ENCODE assay signal across 17 mouse cellular contexts in genomic region chr1:170366981-170367700, GRCm38 (mm10). TPM values are rescaled to one million over a fixed set of nuclear protein-coding genes. Genes with fewer than 3 reads are reported as not detected.
DNase-seq lines count a peak whose midpoint lies in the region; ATAC-seq lines count a peak whose summit lies in the region.
"Had no signal": no experiment of that assay in that cellular context is flagged by ENCODE, and none has a peak within 500 bp of the region (broad histone marks: within the 10 kb centered on the region; RNA-seq: fewer than 3 reads in every experiment).

No protein-coding gene starts in this region.

- no peaks in the 10 kb centered on the region for H3K27me3 ChIP-seq in embryonic facial prominence, embryonic 14.5 days (replicated peaks; ENCODE audit: control insufficient read depth, insufficient read depth, low read length)
- no peaks in the 10 kb centered on the region for H3K27me3 ChIP-seq in embryonic facial prominence, embryonic 10.5 days (replicated peaks; ENCODE audit: low read depth, poor library complexity, severe bottlenecking)
- no peaks in the 10 kb centered on the region for H3K27me3 ChIP-seq in forebrain, embryonic 14.5 days (replicated peaks; ENCODE audit: control insufficient read depth, insufficient read depth, low read length)
- H3K27me3 ChIP-seq in neural tube, embryonic 15.5 days (replicated peaks): no peaks in the 10 kb centered on the region
- H3K27me3 ChIP-seq: embryonic facial prominence, embryonic 15.5 days; heart, embryonic 15.5 days; liver, embryonic 15.5 days; megakaryocyte, embryonic 14.5 days had no signal

- no peaks in the 10 kb centered on the region for H3K4me1 ChIP-seq in embryonic facial prominence, embryonic 14.5 days (ENCODE audit: control insufficient read depth, insufficient read depth, low read length)
- no peaks in the 10 kb centered on the region for H3K4me1 ChIP-seq in embryonic facial prominence, embryonic 10.5 days
- peaks cover 9% of the 10 kb centered on the region; the same call in 1 of the 2 replicates for H3K4me1 ChIP-seq in forebrain, embryonic 14.5 days (ENCODE audit: control insufficient read depth, insufficient read depth, low read length)
- H3K4me1 ChIP-seq in neural tube, embryonic 15.5 days: no peaks in the 10 kb centered on the region
- H3K4me1 ChIP-seq: embryonic facial prominence, embryonic 15.5 days; limb, embryonic 10.5 days; liver, embryonic 15.5 days had no signal

- H3K27ac ChIP-seq in embryonic facial prominence, embryonic 14.5 days (replicated peaks; ENCODE audit: low read depth, low read length): no peak overlapping the region
- H3K27ac ChIP-seq in embryonic facial prominence, embryonic 10.5 days (replicated peaks): no peak overlapping the region
- H3K27ac ChIP-seq in forebrain, embryonic 14.5 days (ENCODE audit: low read depth, low read length): peak overlapping the region; percentile 84
- no peak overlapping the region for H3K27ac ChIP-seq in neural tube, embryonic 15.5 days (replicated peaks)
- H3K27ac ChIP-seq: embryonic facial prominence, embryonic 15.5 days; heart, embryonic 15.5 days; limb, embryonic 10.5 days; liver, embryonic 15.5 days had no signal

- no peak overlapping the region for H3K9ac ChIP-seq in embryonic facial prominence, embryonic 14.5 days (ENCODE audit: low read depth, low read length)
- no peak overlapping the region for H3K9ac ChIP-seq in forebrain, embryonic 14.5 days (ENCODE audit: low read length)
- no peak overlapping the region for H3K9ac ChIP-seq in neural tube, embryonic 15.5 days (replicated peaks)
- H3K9ac ChIP-seq: embryonic facial prominence, embryonic 15.5 days; heart, embryonic 15.5 days; liver, embryonic 15.5 days had no signal

- no peak overlapping the region for H3K4me2 ChIP-seq in embryonic facial prominence, embryonic 14.5 days (ENCODE audit: low read depth, low read length)
- 0 out of 2 replicates have a peak overlapping the region, but pooled peaks have one; percentile 2 for H3K4me2 ChIP-seq in forebrain, embryonic 14.5 days (ENCODE audit: low read length)
- no peak overlapping the region for H3K4me2 ChIP-seq in neural tube, embryonic 15.5 days
- H3K4me2 ChIP-seq: embryonic facial prominence, embryonic 15.5 days; heart, embryonic 15.5 days; liver, embryonic 15.5 days had no signal

- H3K9me3 ChIP-seq in embryonic facial prominence, embryonic 14.5 days (ENCODE audit: control insufficient read depth, low read length): no peaks in the 10 kb centered on the region
- no peaks in the 10 kb centered on the region for H3K9me3 ChIP-seq in embryonic facial prominence, embryonic 10.5 days
- no peaks in the 10 kb centered on the region for H3K9me3 ChIP-seq in forebrain, embryonic 14.5 days (replicated peaks; ENCODE audit: control insufficient read depth, low read length)
- no peaks in the 10 kb centered on the region for H3K9me3 ChIP-seq in neural tube, embryonic 15.5 days (replicated peaks)
- H3K9me3 ChIP-seq: embryonic facial prominence, embryonic 15.5 days; heart, embryonic 15.5 days; limb, embryonic 10.5 days; liver, embryonic 15.5 days; megakaryocyte, embryonic 14.5 days had no signal

- H3K4me3 ChIP-seq in embryonic facial prominence, embryonic 14.5 days (ENCODE audit: low read depth, low read length): no peak overlapping the region
- H3K4me3 ChIP-seq in embryonic facial prominence, embryonic 10.5 days: no peak overlapping the region
- no peak overlapping the region for H3K4me3 ChIP-seq in forebrain, embryonic 14.5 days (ENCODE audit: low read depth, low read length)
- H3K4me3 ChIP-seq in neural tube, embryonic 15.5 days (replicated peaks): no peak overlapping the region
- H3K4me3 ChIP-seq: embryonic facial prominence, embryonic 15.5 days; heart, embryonic 15.5 days; limb, embryonic 10.5 days; liver, embryonic 15.5 days; megakaryocyte, embryonic 14.5 days had no signal

- H3K36me3 ChIP-seq in embryonic facial prominence, embryonic 14.5 days (ENCODE audit: control insufficient read depth, insufficient read depth, low read length): no peaks in the 10 kb centered on the region
- no peaks in the 10 kb centered on the region for H3K36me3 ChIP-seq in embryonic facial prominence, embryonic 10.5 days (replicated peaks)
- H3K36me3 ChIP-seq in forebrain, embryonic 14.5 days (ENCODE audit: control insufficient read depth, insufficient read depth, low read length): no peaks in the 10 kb centered on the region
- no peaks in the 10 kb centered on the region for H3K36me3 ChIP-seq in neural tube, embryonic 15.5 days
- H3K36me3 ChIP-seq: embryonic facial prominence, embryonic 15.5 days; heart, embryonic 15.5 days; limb, embryonic 10.5 days; liver, embryonic 15.5 days had no signal

- no peak for ATAC-seq in embryonic facial prominence, embryonic 14.5 days (ENCODE audit: low read depth)
- ATAC-seq in forebrain, embryonic 14.5 days: peak; percentile 94
- peak; percentile 57; the same call in 1 of the 2 replicates for ATAC-seq in neural tube, embryonic 15.5 days (ENCODE audit: low FRiP score)

- DNase-seq in embryonic facial prominence, embryonic 14.5 days (ENCODE audit: low spot score): peak; percentile 28
- DNase-seq in embryonic facial prominence, embryonic 10.5 days (ENCODE audit: low spot score): no peak
- DNase-seq in forebrain, embryonic 14.5 days (ENCODE audit: low spot score): peak; percentile 85
- peak; percentile 59 for DNase-seq in mesoderm, embryonic 11.5 days (ENCODE audit: low read depth, low spot score)
- no peak for DNase-seq in heart, adult 9 months (ENCODE audit: low spot score in 2 of 2)
- DNase-seq in gastrocnemius, postnatal 25 days: no peak
- DNase-seq in kidney, adult 8-10 months: no peak
- DNase-seq: cerebellum, adult 2 months had no signal

- 67% methylated on average over 7 of the region's 7 CpGs for WGBS in embryonic facial prominence, embryonic 14.5 days
- WGBS in embryonic facial prominence, embryonic 10.5 days: 69% methylated on average over 7 of the region's 7 CpGs
- WGBS in forebrain, embryonic 14.5 days: 9% methylated on average over 7 of the region's 7 CpGs
- WGBS in neural tube, embryonic 15.5 days: 22% methylated on average over 7 of the region's 7 CpGs

RNA-seq across cellular contexts. Expression of gene Spata46, which starts 58.5 kb away (rescaled TPM):
- polyA plus RNA-seq in embryonic facial prominence, embryonic 14.5 days (2014; fragmentation: Nextera tagmentation; extraction: Ambion mirVana): 0.24 and 1.5 TPM in 2 replicates
- polyA plus RNA-seq in embryonic facial prominence, embryonic 10.5 days (2016; fragmentation: Nextera tagmentation; extraction: Ambion mirVana): 0.94 and 1.5 TPM in 2 replicates
- 0.70 and 0.99 TPM in 2 replicates for polyA plus RNA-seq in forebrain, embryonic 14.5 days (2014; fragmentation: Nextera tagmentation; extraction: Ambion mirVana)
- polyA plus RNA-seq in neural tube, embryonic 15.5 days (2015; fragmentation: Nextera tagmentation; extraction: Ambion mirVana): 0.61 and 0.82 TPM in 2 replicates
- not detected for total RNA-seq in gastrocnemius, postnatal 25 days (2021)
- total RNA-seq: gastrocnemius, adult 18-20 months had no signal
- polyA plus RNA-seq: cerebellum, adult 2 months; large intestine, adult 2 months; small intestine, adult 2 months had no signal

Comparison
In these comparisons a context has a peak if more than half of its experiments do, and no peak if none do; other contexts are left out.
1. DNase-seq: peak in embryonic facial prominence, embryonic 14.5 days (single experiment), forebrain, embryonic 14.5 days (single experiment) and mesoderm, embryonic 11.5 days (single experiment); none in embryonic facial prominence, embryonic 10.5 days (single experiment), heart, adult 9 months (0 of 2), gastrocnemius, postnatal 25 days (single experiment) and kidney, adult 8-10 months (0 of 2).